Mouse (Mus musculus): ENCODE measurements around the gene Atf3.
A peak's percentile ranks its signal among the peaks of the same experiment; 100 is the strongest.

GRCm38 (mm10) chr1:191172487-191172886 is 45.4 kb downstream of the Atf3 start:
- TF ChIP-seq CTCF (IDR thresholded peaks at IDR 0.05; ENCODE audit: low read depth) (peak; percentile 77), EP300 (optimal IDR thresholded peaks at IDR 0.05) (no peak)
